Comparison of ENCODE assay signal across 8 mouse cellular contexts in genomic region chr14:62342643-62343144, GRCm38 (mm10). TPM values are rescaled to one million over a fixed set of nuclear protein-coding genes. Genes with fewer than 3 reads are reported as not detected.
DNase-seq lines count a peak whose midpoint lies in the region; ATAC-seq and TF ChIP-seq lines count a peak whose summit lies in the region.

No protein-coding gene starts in this region.

- H3K9ac ChIP-seq in forebrain, embryonic 15.5 days (replicated peaks): no peak overlapping the region
- H3K9ac ChIP-seq in liver, embryonic 11.5 days (ENCODE audit: low read depth, low read length): peak overlapping the region; percentile 27; the same call in 1 of the 2 replicates
- H3K9ac ChIP-seq in hindbrain, embryonic 14.5 days: no peak overlapping the region

- H3K36me3 ChIP-seq in G1E (replicated peaks): peaks cover 66% of the 10 kb centered on the region
- H3K36me3 ChIP-seq in forebrain, embryonic 15.5 days: no peaks in the 10 kb centered on the region
- H3K36me3 ChIP-seq in liver, embryonic 11.5 days (ENCODE audit: control insufficient read depth, insufficient read depth, low read length): peaks cover 4% of the 10 kb centered on the region; the same call in 1 of the 2 replicates
- no peaks in the 10 kb centered on the region for H3K36me3 ChIP-seq in hindbrain, embryonic 14.5 days (replicated peaks; ENCODE audit: control insufficient read depth, insufficient read depth)

- 73% methylated on average over 10 of the region's 10 CpGs for WGBS in forebrain, embryonic 15.5 days
- WGBS in liver, embryonic 11.5 days: 34% methylated on average over 10 of the region's 10 CpGs
- 74% methylated on average over 10 of the region's 10 CpGs for WGBS in hindbrain, embryonic 14.5 days

- H3K4me2 ChIP-seq in forebrain, embryonic 15.5 days (replicated peaks): no peak overlapping the region
- H3K4me2 ChIP-seq in liver, embryonic 11.5 days: peak overlapping the region; percentile 44
- no peak overlapping the region for H3K4me2 ChIP-seq in hindbrain, embryonic 14.5 days (replicated peaks)

- peaks cover 48% of the 10 kb centered on the region for H3K4me1 ChIP-seq in G1E (ENCODE audit: insufficient read depth, low read depth, low read length)
- H3K4me1 ChIP-seq in forebrain, embryonic 15.5 days: peaks cover 25% of the 10 kb centered on the region
- H3K4me1 ChIP-seq in liver, embryonic 11.5 days (replicated peaks; ENCODE audit: control insufficient read depth, insufficient read depth, low read length): peaks cover 12% of the 10 kb centered on the region; the same call in 1 of the 2 replicates
- peaks cover 5% of the 10 kb centered on the region for H3K4me1 ChIP-seq in hindbrain, embryonic 14.5 days (replicated peaks; ENCODE audit: control insufficient read depth, insufficient read depth, low read length)

- H3K27me3 ChIP-seq in G1E (ENCODE audit: insufficient read depth, low read length): no peaks in the 10 kb centered on the region
- H3K27me3 ChIP-seq in forebrain, embryonic 15.5 days: no peaks in the 10 kb centered on the region
- no peaks in the 10 kb centered on the region for H3K27me3 ChIP-seq in liver, embryonic 11.5 days (replicated peaks; ENCODE audit: control insufficient read depth, insufficient read depth, low read length)
- H3K27me3 ChIP-seq in hindbrain, embryonic 14.5 days (ENCODE audit: control insufficient read depth, insufficient read depth, low read length): no peaks in the 10 kb centered on the region

- H3K4me3 ChIP-seq in G1E (ENCODE audit: low read depth, low read length): peak overlapping the region; percentile 2; the same call in 1 of the 2 replicates
- H3K4me3 ChIP-seq in forebrain, embryonic 15.5 days: no peak overlapping the region
- no peak overlapping the region for H3K4me3 ChIP-seq in liver, embryonic 11.5 days (ENCODE audit: low read depth, low read length)
- no peak overlapping the region for H3K4me3 ChIP-seq in hindbrain, embryonic 14.5 days (replicated peaks; ENCODE audit: low read length)

- DNase-seq in CD4-positive helper T cell, adult 2 months (ENCODE audit: low read depth, low spot score): peak; percentile 65
- DNase-seq in G1E (ENCODE audit: low spot score): peak; percentile 20
- no peak for DNase-seq in liver, embryonic 11.5 days (ENCODE audit: low spot score)
- peak; percentile 47 to 69 for DNase-seq in thymus, postnatal 36 days
- DNase-seq in layer of hippocampus, adult 9-11 months: no peak
- no peak for DNase-seq in ovary, postnatal 36 days (ENCODE audit: low spot score)
- no peak for DNase-seq in hindbrain, embryonic 14.5 days (ENCODE audit: low spot score)

- peak; percentile 79 for ATAC-seq in G1E (ENCODE audit: extremely low read depth, insufficient number of reproducible peaks, low FRiP score, poor library complexity, severe bottlenecking)
- 0 out of 2 replicates have a peak, but pooled peaks have one; percentile 66 for ATAC-seq in forebrain, embryonic 15.5 days (replicated peaks)
- ATAC-seq in liver, embryonic 11.5 days (replicated peaks; ENCODE audit: low FRiP score): peak; percentile 82
- ATAC-seq in hindbrain, embryonic 14.5 days (ENCODE audit: low FRiP score): no peak

- TF ChIP-seq CTCF in G1E (IDR thresholded peaks at IDR 0.05; ENCODE audit: low read depth, low read length): no peak

- no peaks in the 10 kb centered on the region for H3K9me3 ChIP-seq in G1E (replicated peaks)
- H3K9me3 ChIP-seq in forebrain, embryonic 15.5 days: no peaks in the 10 kb centered on the region
- H3K9me3 ChIP-seq in liver, embryonic 11.5 days (ENCODE audit: control insufficient read depth, low read length): no peaks in the 10 kb centered on the region
- H3K9me3 ChIP-seq in hindbrain, embryonic 14.5 days (ENCODE audit: control insufficient read depth, low read length): no peaks in the 10 kb centered on the region

- peak overlapping the region; percentile 72 for H3K27ac ChIP-seq in forebrain, embryonic 15.5 days (replicated peaks)
- H3K27ac ChIP-seq in liver, embryonic 11.5 days (ENCODE audit: low read depth, low read length): peak overlapping the region; percentile 14; the same call in 1 of the 2 replicates
- H3K27ac ChIP-seq in hindbrain, embryonic 14.5 days: no peak overlapping the region

RNA-seq across cellular contexts. Expression of gene Dleu7, which starts 49.8 kb away (rescaled TPM):
- not detected in 2 replicates for total RNA-seq in G1E (2014; fragmentation: Nextera tagmentation)
- total RNA-seq in G1E (2017): not detected in 2 replicates
- not detected in 2 replicates for polyA plus RNA-seq in G1E (2012)
- 23.2 and 23.6 TPM in 2 replicates for polyA plus RNA-seq in forebrain, embryonic 15.5 days (2015; fragmentation: Nextera tagmentation; extraction: Ambion mirVana)
- polyA plus RNA-seq in liver, embryonic 11.5 days (2014; fragmentation: Nextera tagmentation; extraction: Ambion mirVana): 0.49 and 0.55 TPM in 2 replicates
- polyA plus RNA-seq in hindbrain, embryonic 14.5 days (2014; fragmentation: Nextera tagmentation; extraction: Ambion mirVana): 15.8 and 22.0 TPM in 2 replicates

RNA-seq across cellular contexts. Expression of gene Rnaseh2b, which starts 50.3 kb away (rescaled TPM):
- 40.0 and 48.9 TPM in 2 replicates for total RNA-seq in G1E (2014; fragmentation: Nextera tagmentation)
- total RNA-seq in G1E (2017): 77.8 and 88.9 TPM in 2 replicates
- polyA plus RNA-seq in G1E (2012): 16.5 and 16.8 TPM in 2 replicates
- polyA plus RNA-seq in forebrain, embryonic 15.5 days (2015; fragmentation: Nextera tagmentation; extraction: Ambion mirVana): 64.4 and 68.4 TPM in 2 replicates
- polyA plus RNA-seq in liver, embryonic 11.5 days (2014; fragmentation: Nextera tagmentation; extraction: Ambion mirVana): 88.9 and 91.0 TPM in 2 replicates
- polyA plus RNA-seq in hindbrain, embryonic 14.5 days (2014; fragmentation: Nextera tagmentation; extraction: Ambion mirVana): 26.2 and 29.7 TPM in 2 replicates

Comparison
In these comparisons a context has a peak if more than half of its experiments do, and no peak if none do; other contexts are left out.
1. DNase-seq: peak in CD4-positive helper T cell, adult 2 months (single experiment), G1E (single experiment) and thymus, postnatal 36 days (2 of 2); none in liver, embryonic 11.5 days (single experiment), layer of hippocampus, adult 9-11 months (single experiment), ovary, postnatal 36 days (single experiment) and hindbrain, embryonic 14.5 days (single experiment).
2. RNA of gene Dleu7, which starts 49.8 kb away (polyA plus RNA-seq): 23.2 to 23.6 TPM in forebrain, embryonic 15.5 days and 15.8 to 22.0 TPM in hindbrain, embryonic 14.5 days; 0.49 to 0.55 TPM in liver, embryonic 11.5 days and not detected in G1E; every median in the first group is over 10 times any median in the second.